Mouse (Mus musculus) kidney, adult 2 months (tissue): ENCODE measurements around the gene Ms4a6d.

Source experiments
- CTCF ChIP-seq: fragments of 200-500 bp; conservative IDR thresholded peaks from 2 replicates; pipeline ENCODE4 v1.5.1; 2011; ENCODE audit warnings: low read depth, mild to moderate bottlenecking, control low read depth, low read length, moderate library complexity, mixed read lengths; ENCODE audit not compliant: insufficient read depth, insufficient read length
- POLR2A ChIP-seq: fragments of 200-500 bp; IDR thresholded peaks from one replicate; pipeline ENCODE4 v1.6.1; 2011; ENCODE audit warnings: low read depth, low read length, control low read depth

GRCm38 (mm10) chr19:11625231-11625630, 20.6 kb upstream of the Ms4a6d start:
- TF ChIP-seq CTCF (no peak), POLR2A (no peak)
